Mouse (Mus musculus) stomach, embryonic 16.5 days (tissue): ENCODE results near the gene Evi5l. TPM values are rescaled to one million over a fixed set of nuclear protein-coding genes. Genes with fewer than 3 reads are reported as not detected.

ENCODE experiments used
- ATAC-seq: fragments of 200-750 bp; cut with Nextera tagmentation; 2 replicates; pipeline ENCODE4 v1.8.0; 2017; ENCODE audit warnings: moderate number of reproducible peaks, moderate TSS enrichment; ENCODE audit not compliant: insufficient read depth, low FRiP score
- H3K27ac ChIP-seq: fragments of 300-500 bp; sonication (generic); 2 replicates; pipeline ENCODE4 v1.5.1; 2014; ENCODE audit warnings: low read length
- H3K27me3 ChIP-seq: fragments of 300-500 bp; sonication (generic); 2 replicates; pipeline ENCODE4 v1.6.1; 2014; ENCODE audit warnings: low read length, control low read depth, mixed read lengths; ENCODE audit not compliant: control insufficient read depth, insufficient read depth
- H3K36me3 ChIP-seq: fragments of 300-500 bp; sonication (generic); 2 replicates; pipeline ENCODE4 v1.6.1; 2014; ENCODE audit warnings: low read length; ENCODE audit not compliant: control insufficient read depth, insufficient read depth
- H3K4me1 ChIP-seq: fragments of 300-500 bp; sonication (generic); 2 replicates; pipeline ENCODE4 v1.6.1; 2014; ENCODE audit warnings: low read length, control low read depth, mixed read lengths; ENCODE audit not compliant: control insufficient read depth, insufficient read depth
- H3K4me2 ChIP-seq: fragments of 300-500 bp; sonication (generic); 2 replicates; pipeline ENCODE4 v1.6.1; 2014; ENCODE audit warnings: low read depth, low read length, mixed read lengths
- H3K4me3 ChIP-seq: fragments of 300-500 bp; sonication (generic); replicated peaks from 2 replicates; pipeline ENCODE4 v1.5.1; 2014; ENCODE audit warnings: mild to moderate bottlenecking, low read length
- H3K9ac ChIP-seq: fragments of 300-500 bp; sonication (generic); 2 replicates; pipeline ENCODE4 v1.6.1; 2014; ENCODE audit warnings: low read length
- H3K9me3 ChIP-seq: fragments of 300-500 bp; sonication (generic); replicated peaks from 2 replicates; pipeline ENCODE4 v1.6.1; 2016; ENCODE audit warnings: low read length, control low read depth; ENCODE audit not compliant: control insufficient read depth
- WGBS: fragments of 180-500 bp; shearing (Covaris S2); extraction: QIAGEN DNeasy Blood & Tissue Kit; methylation state at CpG from one replicate; pipeline ENCODE4 v1.1.7; 2014; 5-methylcytosine and 5-hydroxymethylcytosine counted together
- polyA plus RNA-seq: library from polyadenylated mRNA; unstranded; fragments of >200 nt; fragmentation: Nextera tagmentation; extraction: Ambion mirVana; gene quantifications from 2 replicates; pipeline ENCODE4 v1.2.1, GENCODE M21; 2015

Gene Evi5l
- polyA plus RNA-seq, 1 experiment from 2014 or later, result 22.2 TPM

DNA sequence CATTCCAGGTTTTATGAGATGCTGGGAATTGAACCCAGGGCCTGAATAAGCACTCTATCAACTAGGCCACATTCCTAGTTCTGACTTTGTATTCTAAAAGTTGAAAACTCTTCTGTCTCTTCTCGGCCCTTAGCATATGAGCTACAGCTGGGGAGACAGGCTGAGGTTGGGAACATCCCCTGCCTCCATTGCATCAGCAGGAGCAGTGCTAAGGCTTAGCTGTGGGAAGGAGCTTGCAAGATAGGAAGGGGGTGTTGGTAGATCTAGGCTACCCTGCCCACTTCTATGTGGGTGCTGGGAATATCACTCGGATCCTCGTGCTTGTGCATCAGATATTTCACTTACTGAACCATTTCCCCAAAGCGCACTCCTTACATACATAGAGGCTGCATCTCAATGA is 61.6 kb downstream of the Evi5l start:
- Histone ChIP-seq H3K4me2 (no peak overlapping the region), H3K36me3 (no peaks in the 10 kb centered on the region), H3K27ac (no peak overlapping the region), H3K4me3 (no peak overlapping the region), H3K4me1 (0 out of 2 replicates have a peak, but pooled peaks cover 4% of the 10 kb centered on the region), H3K9ac (no peak overlapping the region), H3K9me3 (no peaks in the 10 kb centered on the region), H3K27me3 (peaks cover 6% of the 10 kb centered on the region; the same call in 1 of the 2 replicates)
- 89% methylated on average over 4 of the region's 4 CpGs for WGBS
- no peak for ATAC-seq

DNA sequence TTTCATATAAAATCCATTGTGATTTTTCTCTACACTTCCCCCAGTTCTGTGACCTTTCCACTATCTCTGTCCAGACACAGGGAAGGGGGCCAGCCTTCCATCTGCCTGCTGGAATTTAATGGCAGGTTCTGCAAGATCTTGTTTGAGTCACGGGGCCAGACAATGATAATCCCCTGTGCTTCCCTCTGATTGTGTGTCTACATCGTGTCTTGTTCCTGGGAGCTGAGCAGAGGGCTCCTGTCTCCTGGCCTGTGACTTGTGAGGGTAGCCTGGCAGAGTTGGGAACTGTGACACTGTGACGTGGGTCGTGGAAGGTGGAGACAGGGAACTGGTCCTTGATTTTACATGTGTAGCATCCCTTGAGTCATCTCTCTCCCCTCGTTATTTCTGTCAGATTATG is 63.4 kb downstream of the Evi5l start:
- no peak for ATAC-seq
- H3K27ac ChIP-seq, result no peak overlapping the region
- no peaks in the 10 kb centered on the region for H3K9me3 ChIP-seq
- no peaks in the 10 kb centered on the region for H3K36me3 ChIP-seq
- H3K4me3 ChIP-seq, result no peak overlapping the region
- H3K4me2 ChIP-seq, result no peak overlapping the region
- 69% methylated on average over 5 of the region's 5 CpGs for WGBS
- H3K9ac ChIP-seq, result no peak overlapping the region
- H3K27me3 ChIP-seq, result peaks cover 6% of the 10 kb centered on the region; the same call in 1 of the 2 replicates
- 0 out of 2 replicates have a peak, but pooled peaks cover 4% of the 10 kb centered on the region for H3K4me1 ChIP-seq

DNA sequence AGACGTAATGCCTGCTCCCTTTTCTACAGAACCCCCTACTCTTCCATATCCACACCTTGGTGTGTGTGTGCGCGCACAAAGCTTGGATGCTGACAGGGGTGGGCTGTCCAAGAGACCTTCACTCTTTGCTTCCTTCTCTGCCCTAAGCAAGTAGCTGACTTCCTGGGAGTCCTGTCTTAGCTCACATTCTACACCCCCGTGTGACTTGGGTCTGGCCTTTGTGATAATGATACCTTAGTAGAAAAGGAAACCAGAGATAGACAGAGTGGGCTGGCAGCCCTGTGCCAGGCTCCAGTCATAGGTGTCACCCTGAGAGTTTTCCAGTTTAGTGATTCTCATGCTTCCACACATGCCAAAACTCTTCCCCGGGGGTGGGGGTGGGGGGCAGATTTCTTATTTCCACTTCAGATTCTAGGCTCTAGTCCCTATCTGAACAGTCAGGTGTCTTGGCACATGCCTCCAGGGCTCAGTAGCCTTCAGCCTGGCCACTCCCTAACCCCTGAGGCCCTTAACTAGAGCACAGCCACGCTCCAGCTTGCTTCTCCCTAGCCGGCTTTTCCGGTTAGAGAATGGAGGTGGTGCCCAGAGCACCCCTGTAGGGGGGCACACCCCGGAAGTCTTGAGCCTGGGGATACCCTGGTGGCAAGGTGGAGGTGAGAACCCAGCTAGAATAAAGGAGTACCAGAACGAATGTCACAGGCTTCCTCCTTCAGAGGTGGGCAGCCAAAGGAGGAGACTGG is 64.4 kb downstream of the Evi5l start:
- peak overlapping the region; percentile 50 for H3K9ac ChIP-seq
- no peaks in the 10 kb centered on the region for H3K36me3 ChIP-seq
- peaks cover 6% of the 10 kb centered on the region; the same call in 1 of the 2 replicates for H3K27me3 ChIP-seq
- peak overlapping the region; percentile 21; the same call in 1 of the 2 replicates for H3K4me2 ChIP-seq
- H3K27ac ChIP-seq, result peak overlapping the region; percentile 66
- H3K9me3 ChIP-seq, result no peaks in the 10 kb centered on the region
- 0 out of 2 replicates have a peak overlapping the region, but pooled peaks have one; percentile 4 for H3K4me3 ChIP-seq
- ATAC-seq, result peak; percentile 57; the same call in 1 of the 2 replicates
- WGBS, result 56% methylated on average over 10 of the region's 10 CpGs
- H3K4me1 ChIP-seq, result 0 out of 2 replicates have a peak, but pooled peaks cover 4% of the 10 kb centered on the region

DNA sequence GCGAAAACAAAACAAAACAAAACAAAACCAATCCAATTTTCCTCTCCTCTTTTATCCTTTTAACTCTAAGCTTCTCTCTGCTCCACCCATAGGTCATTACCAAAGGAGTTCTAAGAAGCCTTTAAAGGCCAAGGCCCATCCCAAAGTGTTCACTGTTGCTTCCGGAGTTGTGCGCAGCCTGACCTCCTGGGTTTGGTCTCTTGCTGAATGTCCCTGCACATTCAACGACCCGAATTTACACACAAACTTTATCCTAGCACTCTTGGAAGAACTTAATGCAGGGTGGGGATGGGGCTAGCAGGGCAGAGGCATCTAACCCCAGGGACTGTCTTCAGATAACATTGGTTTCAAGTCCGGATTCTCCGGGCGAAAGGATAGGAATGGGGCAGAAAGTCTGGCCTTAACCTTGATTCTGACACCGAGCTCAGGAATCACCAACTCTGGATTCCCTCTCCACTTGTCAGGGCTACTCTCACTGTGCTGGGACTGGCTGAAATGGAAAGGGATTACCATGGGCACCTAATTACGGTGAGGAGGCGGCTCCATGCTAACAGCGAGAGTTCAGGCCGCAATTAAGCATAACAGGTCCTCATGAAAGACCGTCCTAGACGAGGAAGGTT is 71.6 kb downstream of the Evi5l start:
- H3K27ac ChIP-seq, result peak overlapping the region; percentile 98
- WGBS, result 17% methylated on average over 15 of the region's 15 CpGs
- H3K27me3 ChIP-seq, result no peaks in the 10 kb centered on the region
- H3K4me1 ChIP-seq, result peaks cover 23% of the 10 kb centered on the region
- H3K36me3 ChIP-seq, result 0 out of 2 replicates have a peak, but pooled peaks cover 5% of the 10 kb centered on the region
- ATAC-seq, result no peak
- no peaks in the 10 kb centered on the region for H3K9me3 ChIP-seq
- peak overlapping the region; percentile 94 for H3K4me2 ChIP-seq
- peak overlapping the region; percentile 84 for H3K9ac ChIP-seq
- H3K4me3 ChIP-seq, result peak overlapping the region; percentile 95

DNA sequence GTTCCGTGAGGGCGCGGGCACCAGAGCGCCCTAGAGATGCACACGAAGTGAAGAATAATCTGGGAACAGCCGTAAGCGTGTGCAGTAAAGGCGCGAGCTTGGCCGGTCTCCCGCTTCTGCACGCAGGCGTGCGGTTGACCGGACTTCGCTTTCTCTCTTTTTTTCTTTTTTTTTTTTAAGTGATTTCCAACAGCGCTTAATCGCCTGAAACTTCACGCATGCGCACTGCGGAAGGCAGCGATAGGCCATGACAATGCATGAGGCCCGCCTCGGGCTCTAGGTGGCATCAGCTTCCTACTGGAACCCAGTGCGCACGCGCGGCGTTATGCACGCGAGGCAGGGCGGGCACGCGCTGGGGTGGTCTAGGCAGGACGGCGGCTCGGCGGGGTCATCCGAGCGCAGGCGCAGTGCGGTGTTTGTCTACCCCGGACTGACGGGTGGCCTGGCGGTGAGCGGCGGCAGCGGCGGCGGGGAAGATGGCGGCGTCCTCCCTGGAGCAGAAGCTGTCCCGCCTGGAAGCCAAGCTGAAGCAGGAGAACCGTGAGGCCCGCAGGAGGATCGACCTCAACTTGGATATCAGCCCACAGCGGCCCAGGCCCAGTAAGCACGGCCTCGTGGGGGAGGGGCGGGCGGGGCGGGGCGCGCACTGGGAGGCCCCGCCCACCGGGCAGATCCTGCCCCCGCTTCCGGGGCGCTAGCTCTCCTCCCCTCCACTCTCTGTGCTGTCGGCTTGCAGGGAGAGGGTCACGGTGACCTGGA is 72.2 kb downstream of the Evi5l start, which contains the start of the genes Map2k7 and Gm49320:
TSS of gene Map2k7 (plus strand) at position 307 of the 759 bp plus-strand sequence.
TSS of gene Gm49320 (plus strand) at position 432 of the 759 bp plus-strand sequence.
- no peaks in the 10 kb centered on the region for H3K27me3 ChIP-seq
- no peaks in the 10 kb centered on the region for H3K9me3 ChIP-seq
- H3K4me1 ChIP-seq, result peaks cover 23% of the 10 kb centered on the region
- peak within 1 kb of the TSS; percentile 95 for H3K4me3 ChIP-seq
- under 1% methylated on average over 66 of the region's 71 CpGs for WGBS
- peak; percentile 96 for ATAC-seq
- H3K27ac ChIP-seq, result peak within 1 kb of the TSS; percentile 98
- peak within 1 kb of the TSS; percentile 94 for H3K4me2 ChIP-seq
- peaks cover 7% of the 10 kb centered on the region; the same call in 1 of the 2 replicates for H3K36me3 ChIP-seq
- peak within 1 kb of the TSS; percentile 86 for H3K9ac ChIP-seq

DNA sequence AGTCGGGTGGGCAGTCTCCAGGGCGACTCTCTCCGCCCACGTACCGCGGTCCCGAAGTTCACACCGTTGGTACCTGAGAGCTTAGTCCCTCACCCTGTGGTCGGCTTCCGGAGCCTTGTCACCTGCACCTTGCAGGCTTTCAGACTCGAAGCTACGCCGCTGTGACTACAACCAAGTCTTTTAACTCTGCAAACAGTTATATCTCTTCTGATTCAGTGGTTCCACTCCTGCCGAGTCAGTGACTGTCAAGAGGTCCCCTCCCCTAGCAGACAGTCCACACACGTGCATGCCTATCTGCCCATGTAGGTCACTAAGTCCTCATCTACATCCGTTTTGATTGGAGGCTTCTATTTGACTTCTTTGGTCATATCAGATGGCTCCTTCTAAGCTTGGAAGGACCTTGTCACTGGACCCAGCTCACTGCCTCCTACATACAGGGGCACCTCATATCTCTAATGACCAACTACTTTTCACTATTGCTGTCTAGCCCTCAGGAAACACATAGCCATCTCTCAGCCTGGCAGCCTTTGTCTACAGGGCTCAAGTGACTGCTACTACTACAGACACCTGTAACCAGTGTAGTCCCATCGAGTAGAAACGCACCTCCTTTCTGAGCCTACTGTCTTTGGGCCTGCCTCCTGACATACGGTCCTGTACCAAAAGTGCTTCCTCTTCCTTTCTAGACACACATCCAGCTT is 73.0 kb downstream of the Evi5l start:
- peak overlapping the region; percentile 95 for H3K27ac ChIP-seq
- peak overlapping the region; percentile 95 for H3K4me3 ChIP-seq

DNA sequence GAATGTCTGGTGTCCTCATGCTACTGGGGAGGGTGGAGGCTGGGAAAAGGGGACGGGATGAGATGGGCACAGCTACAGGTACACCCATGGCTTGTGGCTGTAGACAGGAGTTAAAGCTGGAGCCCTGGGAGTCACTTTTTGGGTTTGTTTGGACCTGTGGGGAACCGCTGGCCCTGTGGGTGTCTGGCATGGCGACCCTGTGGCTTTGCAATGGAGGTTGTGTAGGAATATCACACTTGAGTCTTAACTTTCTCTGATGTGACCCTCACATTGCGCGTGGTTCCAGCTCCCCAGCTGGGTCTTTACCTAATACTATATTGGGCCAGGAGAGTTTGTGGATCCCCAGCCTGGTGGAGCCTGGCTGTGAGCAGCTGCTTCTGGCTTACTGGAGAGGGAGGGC is 78.7 kb downstream of the Evi5l start:
- no peak overlapping the region for H3K4me3 ChIP-seq
- peaks cover 33% of the 10 kb centered on the region for H3K36me3 ChIP-seq
- WGBS, result 90% methylated on average over 5 of the region's 5 CpGs
- no peak overlapping the region for H3K9ac ChIP-seq
- peaks cover 10% of the 10 kb centered on the region for H3K4me1 ChIP-seq
- H3K27me3 ChIP-seq, result no peaks in the 10 kb centered on the region
- no peaks in the 10 kb centered on the region for H3K9me3 ChIP-seq
- H3K4me2 ChIP-seq, result no peak overlapping the region
- ATAC-seq, result no peak
- no peak overlapping the region for H3K27ac ChIP-seq

More for the DNA sequence above, 73.0 kb downstream of the Evi5l start:
- peak; percentile 28 for ATAC-seq
- Histone ChIP-seq H3K4me2 (peak overlapping the region; percentile 94), H3K9me3 (no peaks in the 10 kb centered on the region), H3K9ac (peak overlapping the region; percentile 86), H3K27me3 (no peaks in the 10 kb centered on the region), H3K4me1 (peaks cover 23% of the 10 kb centered on the region), H3K36me3 (peaks cover 14% of the 10 kb centered on the region; the same call in 1 of the 2 replicates)
- WGBS, result 10% methylated on average over 19 of the region's 19 CpGs

DNA sequence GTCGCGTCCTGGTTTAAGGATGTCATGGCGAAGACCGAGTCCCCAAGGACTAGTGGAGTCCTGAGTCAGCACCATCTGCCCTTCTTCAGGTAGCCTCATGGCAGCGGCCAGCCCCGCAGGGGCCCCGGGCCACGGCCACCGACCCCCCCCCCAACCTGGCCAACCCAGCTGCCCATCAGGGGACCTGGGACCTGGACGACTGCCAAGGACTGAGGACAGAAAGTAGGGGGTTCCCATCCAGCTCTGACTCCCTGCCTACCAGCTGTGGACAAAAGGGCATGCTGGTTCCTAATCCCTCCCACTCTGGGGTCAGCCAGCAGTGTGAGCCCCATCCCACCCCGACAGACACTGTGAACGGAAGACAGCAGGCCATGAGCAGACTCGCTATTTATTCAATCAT is 79.4 kb downstream of the Evi5l start:
- H3K27me3 ChIP-seq, result no peaks in the 10 kb centered on the region
- no peak for ATAC-seq
- H3K36me3 ChIP-seq, result peaks cover 33% of the 10 kb centered on the region
- H3K9me3 ChIP-seq, result no peaks in the 10 kb centered on the region
- no peak overlapping the region for H3K4me3 ChIP-seq
- H3K4me1 ChIP-seq, result peaks cover 4% of the 10 kb centered on the region; the same call in 1 of the 2 replicates
- H3K27ac ChIP-seq, result no peak overlapping the region
- WGBS, result 87% methylated on average over 13 of the region's 13 CpGs
- H3K9ac ChIP-seq, result no peak overlapping the region
- no peak overlapping the region for H3K4me2 ChIP-seq
